Mouse (Mus musculus): ENCODE measurements around the gene Lyst.
"Not testable (repeated sequence)": the region's sequence is repeated elsewhere in the genome, so short reads cannot be mapped to it uniquely, and the experiment has no call there.

The Lyst gene

GRCm38 (mm10) chr13:13637981-13638380, 47.8 kb downstream of the Lyst start:
- DNase-seq, result no peak

GRCm38 (mm10) chr13:13638725-13639124, 48.5 kb downstream of the Lyst start:
- no peak for DNase-seq

- no peak for DNase-seq
Measured at GRCm38 (mm10) chr13:13647296-13647695, 57.1 kb downstream of the Lyst start.

- no peak for DNase-seq
Measured at GRCm38 (mm10) chr13:13655453-13655852, 65.3 kb downstream of the Lyst start.

GRCm38 (mm10) chr13:13666103-13666502, 75.9 kb downstream of the Lyst start:
- DNase-seq, result not testable (repeated sequence)

- no peak for DNase-seq
Measured at GRCm38 (mm10) chr13:13670669-13671068, 80.5 kb downstream of the Lyst start.

GRCm38 (mm10) chr13:13671585-13672328, 81.6 kb downstream of the Lyst start:
- DNase-seq, result no peak

GRCm38 (mm10) chr13:13674669-13675343, 84.6 kb downstream of the Lyst start:
- no peak for DNase-seq

- no peak for DNase-seq
Measured at GRCm38 (mm10) chr13:13677871-13678270, 87.7 kb downstream of the Lyst start.

GRCm38 (mm10) chr13:13681642-13682041, 91.4 kb downstream of the Lyst start:
- no peak for DNase-seq

- DNase-seq, result no peak
Measured at GRCm38 (mm10) chr13:13703476-13703875, 113.3 kb downstream of the Lyst start.

GRCm38 (mm10) chr13:13721435-13721834, 131.2 kb downstream of the Lyst start:
- not testable (repeated sequence) for DNase-seq

- no peak for DNase-seq
Measured at GRCm38 (mm10) chr13:13723293-13723692, 133.1 kb downstream of the Lyst start.

- DNase-seq, result no peak
Measured at GRCm38 (mm10) chr13:13723786-13724185, 133.6 kb downstream of the Lyst start.

- DNase-seq, result no peak
Measured at GRCm38 (mm10) chr13:13739232-13739631, 149.0 kb downstream of the Lyst start.

GRCm38 (mm10) chr13:13745911-13746310, 155.7 kb downstream of the Lyst start:
- DNase-seq, result no peak

- peak; percentile 25 for DNase-seq
Measured at GRCm38 (mm10) chr13:13775778-13776494, 185.7 kb downstream of the Lyst start.

- DNase-seq, result no peak
Measured at GRCm38 (mm10) chr13:13777052-13777451, 186.9 kb downstream of the Lyst start.

GRCm38 (mm10) chr13:13777696-13778095, 187.5 kb downstream of the Lyst start:
- DNase-seq, result no peak

GRCm38 (mm10) chr13:13778837-13779458, 188.8 kb downstream of the Lyst start:
- no peak for DNase-seq

- no peak for DNase-seq
Measured at GRCm38 (mm10) chr13:13780271-13780670, 190.1 kb downstream of the Lyst start.

GRCm38 (mm10) chr13:13781026-13781425, 190.8 kb downstream of the Lyst start:
- DNase-seq, result no peak

GRCm38 (mm10) chr13:13783296-13783695, 193.1 kb downstream of the Lyst start:
- DNase-seq, result no peak

All from thymus, postnatal 4 days (tissue).